Mouse (Mus musculus) embryonic facial prominence, embryonic 15.5 days (tissue): Measurements from ENCODE around the gene Selp. TPM values are rescaled to one million over a fixed set of nuclear protein-coding genes. Genes with fewer than 3 reads are reported as not detected.
A peak's percentile ranks its signal among the peaks of the same experiment; 100 is the strongest.

Experiments used
- ATAC-seq: fragments of 200-750 bp; cut with Nextera tagmentation; 2 replicates; pipeline ENCODE4 v1.8.0; 2017; ENCODE audit warnings: low read depth, moderate TSS enrichment; ENCODE audit not compliant: insufficient number of reproducible peaks, low FRiP score, low TSS enrichment
- H3K27ac ChIP-seq: fragments of 300-500 bp; sonication (generic); replicated peaks from 2 replicates; pipeline ENCODE4 v1.5.1; 2015; ENCODE audit warnings: mild to moderate bottlenecking, inconsistent platforms
- H3K27me3 ChIP-seq: fragments of 300-500 bp; sonication (generic); 2 replicates; pipeline ENCODE4 v1.6.1; 2015; ENCODE audit warnings: inconsistent platforms
- H3K36me3 ChIP-seq: fragments of 300-500 bp; sonication (generic); 2 replicates; pipeline ENCODE4 v1.6.1; 2015; ENCODE audit warnings: mild to moderate bottlenecking, inconsistent platforms
- H3K4me1 ChIP-seq: fragments of 300-500 bp; sonication (generic); 2 replicates; pipeline ENCODE4 v1.6.1; 2015; ENCODE audit warnings: inconsistent platforms
- H3K4me2 ChIP-seq: fragments of 300-500 bp; sonication (generic); replicated peaks from 2 replicates; pipeline ENCODE4 v1.6.1; 2015; ENCODE audit warnings: mild to moderate bottlenecking, inconsistent platforms
- H3K4me3 ChIP-seq: fragments of 300-500 bp; sonication (generic); replicated peaks from 2 replicates; pipeline ENCODE4 v1.5.1; 2015; ENCODE audit warnings: mild to moderate bottlenecking, inconsistent platforms
- H3K9ac ChIP-seq: fragments of 300-500 bp; sonication (generic); 2 replicates; pipeline ENCODE4 v1.6.1; 2015; ENCODE audit warnings: inconsistent platforms
- H3K9me3 ChIP-seq: fragments of 300-500 bp; sonication (generic); replicated peaks from 2 replicates; pipeline ENCODE4 v1.6.1; 2016; ENCODE audit warnings: inconsistent platforms
- WGBS: fragments of 180-500 bp; shearing (Covaris S2); methylation state at CpG from one replicate; pipeline ENCODE4 v1.1.7; 2015; 5-methylcytosine and 5-hydroxymethylcytosine counted together
- polyA plus RNA-seq: library from polyadenylated mRNA; unstranded; fragments of >200 nt; fragmentation: Nextera tagmentation; extraction: Ambion mirVana; gene quantifications from 2 replicates; pipeline ENCODE4 v1.2.1, GENCODE M21; 2015

The Selp gene
- polyA plus RNA-seq, 1 experiment from 2014 or later: 0.20 TPM

- no peaks in the 10 kb centered on the region for H3K9me3 ChIP-seq
- H3K27ac ChIP-seq: no peak overlapping the region
- H3K4me3 ChIP-seq: no peak overlapping the region
- H3K27me3 ChIP-seq: no peaks in the 10 kb centered on the region
- no peak overlapping the region for H3K9ac ChIP-seq
- H3K4me2 ChIP-seq: no peak overlapping the region
- no peaks in the 10 kb centered on the region for H3K36me3 ChIP-seq
- peaks cover 5% of the 10 kb centered on the region; the same call in 1 of the 2 replicates for H3K4me1 ChIP-seq
- ATAC-seq: no peak
- 94% methylated on average over 7 of the region's 7 CpGs for WGBS
Observed at GRCm38 (mm10) chr1:164149083-164149482, 34.0 kb downstream of the Selp start.

GRCm38 (mm10) chr1:164151387-164152088 lies 36.5 kb downstream of the Selp start, which contains the start of gene F5:
Gene F5 (plus strand): TSS chr1:164151838.
- Histone ChIP-seq H3K27ac (no peak within 1 kb of the TSS), H3K36me3 (no peaks in the 10 kb centered on the region), H3K4me1 (peaks cover 5% of the 10 kb centered on the region; the same call in 1 of the 2 replicates), H3K9me3 (no peaks in the 10 kb centered on the region), H3K9ac (no peak within 1 kb of the TSS), H3K4me2 (no peak within 1 kb of the TSS), H3K27me3 (no peaks in the 10 kb centered on the region), H3K4me3 (no peak within 1 kb of the TSS)
- no peak for ATAC-seq
- 11% methylated on average over 16 of the region's 16 CpGs for WGBS

- Histone ChIP-seq H3K27ac (no peak overlapping the region), H3K9ac (no peak overlapping the region), H3K4me3 (no peak overlapping the region), H3K27me3 (no peaks in the 10 kb centered on the region), H3K4me1 (peaks cover 5% of the 10 kb centered on the region; the same call in 1 of the 2 replicates), H3K36me3 (no peaks in the 10 kb centered on the region), H3K4me2 (no peak overlapping the region), H3K9me3 (no peaks in the 10 kb centered on the region)
- WGBS: 79% methylated on average over 5 of the region's 5 CpGs
- no peak for ATAC-seq
Observed at GRCm38 (mm10) chr1:164152836-164153235, 37.8 kb downstream of the Selp start.

- Histone ChIP-seq H3K4me3 (no peak overlapping the region), H3K4me1 (peaks cover 5% of the 10 kb centered on the region; the same call in 1 of the 2 replicates), H3K9me3 (no peaks in the 10 kb centered on the region), H3K27ac (no peak overlapping the region), H3K27me3 (no peaks in the 10 kb centered on the region), H3K9ac (no peak overlapping the region), H3K4me2 (no peak overlapping the region), H3K36me3 (no peaks in the 10 kb centered on the region)
- no peak for ATAC-seq
- WGBS: 77% methylated on average over 3 of the region's 3 CpGs
Observed at GRCm38 (mm10) chr1:164154983-164155382, 39.9 kb downstream of the Selp start.

GRCm38 (mm10) chr1:164158571-164158970 lies 43.5 kb downstream of the Selp start:
- WGBS: 54% methylated on average over 4 of the region's 4 CpGs
- ATAC-seq: no peak
- H3K4me3 ChIP-seq: no peak overlapping the region

GRCm38 (mm10) chr1:164159781-164160180 lies 44.7 kb downstream of the Selp start:
- no peak overlapping the region for H3K4me3 ChIP-seq
- no peaks in the 10 kb centered on the region for H3K27me3 ChIP-seq
- H3K36me3 ChIP-seq: no peaks in the 10 kb centered on the region
- no peak overlapping the region for H3K27ac ChIP-seq
- 59% methylated on average over 2 of the region's 2 CpGs for WGBS
- no peaks in the 10 kb centered on the region for H3K4me1 ChIP-seq
- peak; percentile 43; the same call in 1 of the 2 replicates for ATAC-seq
- H3K9ac ChIP-seq: no peak overlapping the region
- no peaks in the 10 kb centered on the region for H3K9me3 ChIP-seq
- H3K4me2 ChIP-seq: no peak overlapping the region

More at GRCm38 (mm10) chr1:164158571-164158970, 43.5 kb downstream of the Selp start:
- no peaks in the 10 kb centered on the region for H3K36me3 ChIP-seq
- no peak overlapping the region for H3K9ac ChIP-seq
- H3K9me3 ChIP-seq: no peaks in the 10 kb centered on the region
- no peak overlapping the region for H3K4me2 ChIP-seq
- H3K27me3 ChIP-seq: no peaks in the 10 kb centered on the region
- no peak overlapping the region for H3K27ac ChIP-seq
- no peaks in the 10 kb centered on the region for H3K4me1 ChIP-seq

- Histone ChIP-seq H3K4me1 (no peaks in the 10 kb centered on the region), H3K27ac (no peak overlapping the region), H3K4me3 (no peak overlapping the region), H3K36me3 (no peaks in the 10 kb centered on the region), H3K9ac (no peak overlapping the region), H3K27me3 (no peaks in the 10 kb centered on the region), H3K4me2 (no peak overlapping the region), H3K9me3 (no peaks in the 10 kb centered on the region)
- 85% methylated on average over 5 of the region's 5 CpGs for WGBS
- ATAC-seq: no peak
Observed at GRCm38 (mm10) chr1:164162745-164163144, 47.7 kb downstream of the Selp start.

GRCm38 (mm10) chr1:164168818-164169217 lies 53.8 kb downstream of the Selp start:
- Histone ChIP-seq H3K36me3 (no peaks in the 10 kb centered on the region), H3K9me3 (no peaks in the 10 kb centered on the region), H3K4me3 (no peak overlapping the region), H3K9ac (no peak overlapping the region), H3K27ac (no peak overlapping the region), H3K4me1 (no peaks in the 10 kb centered on the region), H3K27me3 (no peaks in the 10 kb centered on the region), H3K4me2 (no peak overlapping the region)
- ATAC-seq: no peak
- WGBS: 72% methylated on average over 4 of the region's 4 CpGs

GRCm38 (mm10) chr1:164170434-164170833 lies 55.4 kb downstream of the Selp start:
- Histone ChIP-seq H3K4me3 (no peak overlapping the region), H3K9me3 (no peaks in the 10 kb centered on the region), H3K9ac (no peak overlapping the region), H3K27ac (no peak overlapping the region), H3K4me2 (no peak overlapping the region), H3K27me3 (no peaks in the 10 kb centered on the region), H3K4me1 (no peaks in the 10 kb centered on the region), H3K36me3 (no peaks in the 10 kb centered on the region)
- ATAC-seq: no peak
- 76% methylated on average over 2 of the region's 2 CpGs for WGBS

GRCm38 (mm10) chr1:164173145-164173544 lies 58.1 kb downstream of the Selp start:
- Histone ChIP-seq H3K4me2 (no peak overlapping the region), H3K4me1 (no peaks in the 10 kb centered on the region), H3K36me3 (no peaks in the 10 kb centered on the region), H3K9ac (no peak overlapping the region), H3K9me3 (no peaks in the 10 kb centered on the region), H3K27me3 (no peaks in the 10 kb centered on the region), H3K4me3 (no peak overlapping the region), H3K27ac (no peak overlapping the region)
- WGBS: 75% methylated on average over 4 of the region's 4 CpGs
- no peak for ATAC-seq

- H3K27me3 ChIP-seq: no peaks in the 10 kb centered on the region
- H3K4me3 ChIP-seq: no peak overlapping the region
- no peaks in the 10 kb centered on the region for H3K9me3 ChIP-seq
- no peak overlapping the region for H3K27ac ChIP-seq
- ATAC-seq: no peak
- H3K9ac ChIP-seq: no peak overlapping the region
- H3K36me3 ChIP-seq: no peaks in the 10 kb centered on the region
- H3K4me2 ChIP-seq: no peak overlapping the region
- no peaks in the 10 kb centered on the region for H3K4me1 ChIP-seq
Observed at GRCm38 (mm10) chr1:164176856-164177255, 61.8 kb downstream of the Selp start.

- ATAC-seq: no peak
- WGBS: 81% methylated on average over 6 of the region's 6 CpGs
Observed at GRCm38 (mm10) chr1:164178429-164178828, 63.4 kb downstream of the Selp start.

More at GRCm38 (mm10) chr1:164178429-164178828, 63.4 kb downstream of the Selp start:
- H3K27ac ChIP-seq: no peak overlapping the region
- H3K27me3 ChIP-seq: no peaks in the 10 kb centered on the region
- no peaks in the 10 kb centered on the region for H3K4me1 ChIP-seq
- no peaks in the 10 kb centered on the region for H3K9me3 ChIP-seq
- no peak overlapping the region for H3K4me3 ChIP-seq
- no peak overlapping the region for H3K4me2 ChIP-seq
- H3K36me3 ChIP-seq: no peaks in the 10 kb centered on the region
- no peak overlapping the region for H3K9ac ChIP-seq
